Mouse (Mus musculus) thymus, postnatal 10 days (tissue): ENCODE measurements around the gene Tekt1.
"Not testable (repeated sequence)": the region's sequence is repeated elsewhere in the genome, so short reads cannot be mapped to it uniquely, and the experiment has no call there.

Experiments
- DNase-seq, 2 experiments: peaks; one replicate each; pipeline ENCODE4 v3.0.0; 2021; ENCODE audit warnings: low spot score in 2 of 2

Tekt1 gene

DNA sequence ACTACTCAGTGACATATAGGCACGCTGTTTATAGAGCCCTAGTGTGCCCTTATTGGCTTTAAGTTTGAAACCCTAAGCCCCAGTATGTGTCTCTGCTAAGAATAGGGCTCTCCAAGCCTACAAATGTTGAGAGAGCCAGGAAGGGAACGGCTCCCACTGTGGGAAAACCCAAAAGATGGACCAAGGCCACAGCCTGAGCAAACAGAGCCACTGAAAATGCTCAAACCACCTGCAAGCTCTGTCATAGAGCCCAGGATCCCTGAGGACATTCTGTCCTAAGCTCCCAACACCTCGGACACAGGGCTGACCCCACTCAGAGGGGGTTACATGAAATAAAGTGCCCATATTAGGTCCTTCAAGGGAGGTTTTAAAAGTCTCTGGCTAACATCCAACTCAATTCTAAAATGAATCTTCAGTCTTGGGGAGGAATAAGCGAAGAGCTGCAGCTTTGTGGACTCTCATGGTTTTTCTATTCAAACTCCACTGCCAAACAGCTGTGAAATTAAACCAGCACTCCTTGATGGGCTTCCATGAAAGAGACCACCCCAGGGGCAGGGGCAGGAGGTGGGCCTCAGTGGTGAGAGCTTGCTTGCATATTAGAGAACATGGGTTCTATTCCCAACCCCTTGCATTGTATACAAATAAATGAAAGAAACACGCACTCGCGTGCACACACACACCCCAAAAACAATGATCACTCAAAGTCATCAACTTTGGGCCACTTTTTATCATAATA lies 27.3 kb upstream of the Tekt1 start:
- no peak for DNase-seq

DNA sequence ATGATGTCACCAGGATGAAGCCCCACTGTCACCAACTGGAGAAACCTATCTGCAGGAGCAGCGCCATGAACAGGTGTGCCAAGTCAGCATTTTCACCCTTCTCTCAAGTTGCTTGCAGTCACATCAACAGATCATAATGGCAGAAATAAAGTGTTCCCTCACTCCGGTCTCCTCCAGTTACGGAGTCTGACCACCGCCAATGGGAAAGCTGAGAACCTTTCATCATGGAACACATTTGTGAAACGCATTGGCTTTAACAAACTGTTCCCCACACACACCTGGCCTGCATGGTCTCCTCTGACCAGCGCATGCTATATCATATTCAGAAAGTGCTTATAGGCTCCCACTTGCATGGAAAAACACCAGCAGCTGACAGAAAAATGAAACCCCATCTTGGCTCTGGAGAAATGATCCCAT lies 25.9 kb upstream of the Tekt1 start:
- no peak for DNase-seq

DNA sequence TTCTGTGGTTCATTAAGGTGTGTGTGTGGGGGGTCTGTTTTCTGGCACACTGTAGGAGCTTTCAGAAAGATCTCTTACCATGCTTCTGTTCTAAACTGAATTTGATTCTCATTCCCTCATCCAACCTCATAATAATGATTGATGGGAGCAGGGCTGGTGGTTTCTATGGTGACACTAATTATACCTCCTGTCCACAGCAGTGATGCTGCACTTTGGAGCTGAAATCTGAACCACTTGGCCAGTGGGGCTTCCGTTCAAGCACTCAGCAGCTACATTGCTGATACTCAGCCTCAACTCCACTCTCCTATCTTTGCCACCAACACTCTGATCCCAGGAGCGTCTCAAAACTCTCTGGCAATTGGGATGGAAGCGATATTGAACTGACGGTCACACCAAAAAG lies 17.1 kb upstream of the Tekt1 start:
- DNase-seq = no peak

DNA sequence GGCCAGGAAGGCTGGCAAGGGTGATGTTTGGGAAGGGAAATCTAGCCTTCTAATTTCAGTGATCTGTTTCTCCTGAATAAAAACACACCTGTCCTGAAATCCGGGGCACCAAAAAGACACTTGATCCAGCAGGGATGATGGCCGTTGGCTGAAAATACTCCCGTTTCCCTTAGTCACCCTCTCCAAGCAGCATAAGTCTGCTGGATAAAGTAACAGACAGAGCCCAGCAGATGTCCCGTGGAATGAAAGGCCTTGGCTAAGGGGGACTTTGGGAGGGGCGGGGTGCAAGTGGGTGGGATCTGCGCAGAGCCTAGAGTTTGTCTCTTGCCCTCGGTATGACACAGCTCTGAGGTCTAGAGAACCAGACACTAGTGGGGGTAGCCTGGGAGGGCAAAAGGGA lies 16.0 kb upstream of the Tekt1 start:
- DNase-seq = no peak

DNA sequence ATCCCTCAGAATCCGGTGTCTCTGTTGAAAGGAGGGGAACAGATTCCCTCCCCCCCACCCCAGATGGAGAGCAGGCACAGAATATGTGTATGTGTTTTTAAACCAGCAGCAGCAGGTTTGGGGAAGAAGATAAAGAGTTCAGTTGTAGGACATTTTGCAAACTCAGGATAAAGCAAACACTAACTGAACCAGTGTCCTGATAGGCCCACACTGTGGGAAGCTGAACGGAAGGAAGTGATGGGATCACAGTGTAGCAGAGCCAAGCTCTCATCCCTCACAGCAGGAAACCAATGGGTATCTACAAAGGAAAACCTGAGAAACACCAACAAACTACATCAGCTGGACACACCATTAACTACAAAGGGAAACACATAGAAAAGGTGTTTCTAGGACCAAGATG lies 14.3 kb upstream of the Tekt1 start:
- DNase-seq = no peak

DNA sequence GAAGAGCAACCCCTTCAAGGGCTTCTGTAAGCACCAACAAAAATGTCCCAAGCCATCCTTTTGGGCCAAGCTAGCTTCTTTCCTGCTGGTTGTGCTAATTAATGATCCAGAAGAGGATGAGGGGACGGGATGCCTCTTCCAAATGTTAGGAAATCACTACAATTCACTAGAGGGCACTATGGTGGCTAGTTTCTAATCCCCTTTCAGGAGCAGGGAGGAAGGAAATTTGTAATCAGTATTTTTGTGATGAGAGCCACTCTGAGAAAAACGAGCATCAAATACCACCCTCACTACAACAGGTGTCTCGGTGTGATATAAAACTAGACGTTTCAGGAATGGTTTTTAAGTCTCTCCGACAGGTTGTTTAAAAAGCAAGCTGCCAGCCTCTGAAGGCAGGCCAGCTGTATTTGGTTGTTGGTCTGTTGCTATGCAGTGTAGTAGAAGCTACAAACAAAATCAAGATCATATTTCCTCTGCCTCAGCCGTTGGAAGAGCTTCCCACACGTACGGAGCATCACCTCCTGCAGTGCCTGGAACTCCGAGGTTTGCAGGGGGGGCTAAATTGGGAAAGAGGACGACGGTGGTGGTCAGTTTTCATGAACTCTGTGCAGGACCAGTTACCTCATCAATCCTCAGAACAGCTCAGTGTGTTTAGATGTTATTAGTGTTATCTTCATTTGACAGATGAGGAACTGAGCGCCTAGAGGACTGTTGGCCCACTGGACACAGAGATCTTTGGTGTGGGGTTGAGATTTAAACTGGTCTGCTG lies 7.8 kb upstream of the Tekt1 start:
- DNase-seq = no peak

DNA sequence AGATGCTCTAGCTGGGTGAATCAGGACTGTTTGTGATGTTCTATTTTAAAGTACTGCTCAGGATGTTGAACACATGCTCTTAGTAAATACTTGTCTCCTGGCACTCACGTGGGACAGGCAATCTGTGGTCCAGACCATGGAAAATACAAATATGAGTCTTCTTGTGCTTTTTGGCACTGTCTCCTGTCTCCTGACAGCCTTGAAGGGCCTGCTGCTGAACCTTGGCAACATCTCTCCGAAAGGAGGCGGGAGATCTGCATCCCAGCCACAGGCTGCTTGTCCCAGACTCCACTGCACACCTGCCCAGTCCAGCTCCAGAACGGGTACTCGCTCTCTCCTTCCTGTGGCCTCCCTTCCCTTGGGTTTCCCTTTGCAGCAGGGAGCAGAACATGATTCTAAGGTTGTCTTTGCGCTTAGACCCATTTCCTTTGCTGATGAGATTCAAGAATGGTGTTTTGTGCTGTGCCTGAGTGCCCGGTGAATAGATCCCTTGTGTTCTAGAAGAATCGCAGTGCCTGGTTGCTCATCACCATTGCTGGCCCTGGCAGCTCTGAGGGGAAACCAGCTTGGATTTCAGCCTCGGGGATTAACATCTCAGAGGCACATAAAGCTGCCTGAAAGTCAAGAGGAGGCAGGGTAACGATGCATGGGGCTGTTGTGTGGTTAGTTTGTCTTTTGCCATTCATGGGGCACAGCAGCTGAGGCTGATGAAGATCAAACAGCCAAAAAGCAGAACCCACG lies 5.9 kb upstream of the Tekt1 start:
- DNase-seq = no peak

GRCm38 (mm10) chr11:72366126-72366525 lies 3.9 kb upstream of the Tekt1 start:
- no peak for DNase-seq

- no peak for DNase-seq
These were observed 2.3 kb upstream of the Tekt1 start for GRCm38 (mm10) chr11:72364526-72364925.

GRCm38 (mm10) chr11:72363523-72364240 lies 1.4 kb upstream of the Tekt1 start:
- DNase-seq = no peak

DNA sequence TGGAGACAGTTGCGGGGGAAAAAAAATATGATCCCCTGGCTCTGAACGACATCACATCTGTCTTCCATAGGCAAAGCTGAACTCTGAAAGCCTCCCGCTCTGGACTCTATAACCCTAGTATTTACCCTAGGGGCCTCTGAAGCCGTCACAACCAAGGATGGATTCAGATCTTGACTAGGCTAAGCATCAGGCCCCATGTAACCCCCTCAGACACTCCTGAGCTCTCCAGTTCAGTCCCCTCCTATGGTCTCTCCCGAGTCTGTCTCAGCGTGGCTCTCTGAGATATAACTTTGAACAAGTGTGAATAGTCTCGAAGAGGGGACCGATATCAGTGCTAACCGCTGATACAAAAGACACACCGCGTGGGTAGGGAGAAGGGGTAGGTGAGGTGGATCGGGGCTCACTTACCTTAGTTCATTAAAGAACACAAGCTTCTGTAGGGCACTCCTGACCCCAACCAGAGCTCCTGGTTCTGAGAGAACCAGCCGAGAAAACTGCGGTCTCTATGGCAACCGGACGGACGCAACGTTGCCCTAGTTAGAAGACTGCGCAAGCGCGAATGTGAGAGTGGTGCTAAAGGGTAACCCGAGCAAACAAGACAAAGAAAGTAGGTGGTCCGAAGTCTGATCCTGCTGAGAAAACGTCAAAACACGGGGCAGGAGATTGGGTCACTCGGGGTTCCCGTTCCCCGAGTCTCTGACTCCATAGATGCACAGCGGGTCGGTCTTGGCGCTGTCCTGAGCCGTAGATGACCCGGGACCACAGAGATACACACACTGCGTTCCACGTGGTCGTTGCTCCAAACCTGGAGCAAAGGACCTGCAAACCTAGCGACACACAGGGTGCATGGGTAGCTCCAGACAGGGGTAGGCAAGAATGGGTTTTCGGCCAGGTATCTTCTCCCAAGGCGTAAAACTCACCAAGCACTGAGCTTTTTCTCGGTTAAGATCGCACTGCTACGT lies 576 bp downstream of the Tekt1 start:
- DNase-seq = peak; percentile 7 to 36

GRCm38 (mm10) chr11:72354971-72355728 lies 7.1 kb downstream of the Tekt1 start:
- peak; percentile 38 to 83 for DNase-seq

DNA sequence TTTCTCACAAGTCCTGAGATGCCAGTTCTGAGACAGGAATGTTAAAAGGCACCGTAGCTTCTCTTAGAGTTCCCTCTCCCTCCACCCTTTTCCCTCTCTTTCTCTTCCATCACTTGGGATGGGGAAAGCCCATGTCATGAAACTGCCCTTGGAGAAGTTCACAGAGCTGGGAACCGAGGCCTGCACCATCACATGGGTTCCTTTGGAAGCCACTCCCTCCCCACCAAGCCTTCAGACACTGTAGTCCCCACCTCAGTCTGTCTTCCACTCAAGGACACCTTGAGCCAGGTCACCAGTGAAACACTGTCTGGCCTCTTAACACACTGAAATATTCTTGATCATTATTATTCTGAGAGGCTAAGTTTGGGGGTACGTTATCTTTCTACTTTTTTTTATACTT lies 9.1 kb downstream of the Tekt1 start:
- no peak for DNase-seq

DNA sequence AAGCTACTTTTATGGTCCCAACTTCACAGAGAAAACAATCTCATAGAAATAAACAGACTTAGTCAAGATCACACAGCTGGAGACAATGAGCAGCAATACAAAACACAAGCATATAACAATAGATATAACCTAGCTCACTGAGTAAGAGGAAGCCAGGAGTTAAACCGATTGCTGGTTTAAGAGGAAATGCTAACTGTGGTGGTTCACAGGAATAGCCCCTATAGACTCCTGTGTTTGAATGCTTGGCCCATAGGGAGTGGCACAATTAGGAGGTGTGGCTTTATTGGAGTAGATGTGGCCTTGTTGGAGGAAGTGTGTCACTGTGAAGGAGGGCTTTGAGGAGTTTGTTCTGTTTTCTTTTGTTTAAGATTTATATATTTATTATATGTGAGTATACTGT lies 10.0 kb downstream of the Tekt1 start:
- no peak for DNase-seq

- DNase-seq = no peak
These were observed 12.6 kb downstream of the Tekt1 start for GRCm38 (mm10) chr11:72349652-72350051.

- DNase-seq = no peak
These were observed 13.2 kb downstream of the Tekt1 start for GRCm38 (mm10) chr11:72349016-72349415.

DNA sequence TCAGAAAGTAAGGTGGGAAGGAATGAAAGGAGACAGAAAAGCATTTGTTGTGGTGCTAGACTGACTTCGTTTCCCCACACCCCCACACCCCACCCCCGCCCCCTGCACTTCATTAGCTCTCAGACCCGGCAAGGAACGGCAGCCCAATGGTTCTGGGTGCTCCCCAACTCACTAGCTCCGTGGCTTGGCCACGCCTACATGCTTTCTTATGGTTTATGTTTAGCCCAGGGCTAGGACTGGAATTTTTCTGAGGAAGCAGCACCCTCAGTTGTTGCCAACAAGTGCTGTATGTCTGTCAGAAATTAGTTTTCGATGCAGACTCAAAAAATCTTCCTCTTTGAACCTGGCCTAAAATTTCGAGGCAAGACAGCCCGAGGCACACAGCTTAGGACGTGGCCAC lies 13.7 kb downstream of the Tekt1 start:
- DNase-seq = no peak

DNA sequence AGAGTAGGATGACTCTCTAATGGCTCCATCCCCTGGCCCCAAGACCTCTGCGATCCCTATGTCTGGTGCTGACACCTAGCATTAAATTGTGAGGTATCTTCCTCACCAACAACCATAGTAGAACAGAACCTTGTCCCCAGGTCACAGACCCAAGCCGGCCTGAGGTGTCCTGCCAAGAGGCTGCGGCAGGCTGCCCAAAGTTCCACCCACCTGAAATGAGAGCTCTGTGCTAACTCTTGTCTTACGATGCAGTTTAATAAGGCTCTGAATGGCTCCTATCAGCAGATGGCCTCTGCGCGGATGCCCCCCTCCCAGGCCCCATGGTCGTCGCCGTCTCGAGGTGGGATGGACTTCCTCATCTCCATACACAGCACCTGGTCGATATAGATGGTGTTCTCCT lies 17.8 kb downstream of the Tekt1 start:
- no peak for DNase-seq

- peak in 1 of 2 experiments; percentile 56 for DNase-seq
These were observed 18.3 kb downstream of the Tekt1 start for GRCm38 (mm10) chr11:72343904-72344303.

DNA sequence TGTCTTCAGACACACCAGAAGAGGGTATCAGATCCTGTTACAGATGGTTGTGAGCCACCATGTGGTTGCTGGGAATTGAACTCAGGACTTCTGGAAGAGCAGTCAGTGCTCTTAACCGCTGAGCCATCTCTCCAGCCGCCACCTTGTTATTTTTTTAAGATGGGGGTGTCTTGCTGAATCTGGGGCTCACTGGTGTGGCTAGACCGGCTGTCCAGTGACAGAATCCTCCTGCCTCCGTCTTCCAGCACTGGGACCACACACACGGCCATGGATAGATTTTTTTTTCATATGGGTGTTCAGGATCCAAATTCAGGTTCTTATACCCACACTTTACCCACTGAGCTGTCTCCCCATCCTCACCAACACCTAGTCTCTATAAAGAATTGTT lies 19.0 kb downstream of the Tekt1 start:
- not testable (repeated sequence) for DNase-seq
